Mouse (Mus musculus): Measurements from ENCODE around the gene Olfr132. TPM values are rescaled to one million over a fixed set of nuclear protein-coding genes. Genes with fewer than 3 reads are reported as not detected.
"Not testable (repeated sequence)": the region's sequence is repeated elsewhere in the genome, so short reads cannot be mapped to it uniquely, and the experiment has no call there.

Gene Olfr132
- not detected for total RNA-seq (2021)
- long read RNA-seq: 0 reads

DNA sequence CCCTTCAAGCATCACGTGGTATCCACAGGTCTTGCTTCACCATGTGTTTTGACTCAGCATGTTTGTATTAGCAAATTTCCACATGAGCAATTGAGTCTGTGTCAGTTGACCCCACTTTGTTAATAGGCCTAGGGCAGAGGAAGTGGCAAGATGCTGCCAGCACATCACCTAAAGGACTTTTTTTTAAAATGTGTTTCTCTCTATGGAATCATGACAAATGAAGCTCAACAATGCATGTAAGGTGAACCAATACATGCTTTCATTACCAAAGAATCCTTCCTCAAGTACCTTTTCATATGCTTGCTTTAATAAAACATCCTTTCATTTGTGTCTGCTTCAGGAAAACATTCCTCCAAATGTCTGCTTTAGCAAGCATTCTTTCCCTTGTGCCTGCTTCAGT is at the start of gene Olfr132:
Gene Olfr132 (minus strand): TSS at position 101 of the 400 bp plus-strand sequence.
- DNase-seq (ENCODE audit: low spot score in 2 of 2): no peak

DNA sequence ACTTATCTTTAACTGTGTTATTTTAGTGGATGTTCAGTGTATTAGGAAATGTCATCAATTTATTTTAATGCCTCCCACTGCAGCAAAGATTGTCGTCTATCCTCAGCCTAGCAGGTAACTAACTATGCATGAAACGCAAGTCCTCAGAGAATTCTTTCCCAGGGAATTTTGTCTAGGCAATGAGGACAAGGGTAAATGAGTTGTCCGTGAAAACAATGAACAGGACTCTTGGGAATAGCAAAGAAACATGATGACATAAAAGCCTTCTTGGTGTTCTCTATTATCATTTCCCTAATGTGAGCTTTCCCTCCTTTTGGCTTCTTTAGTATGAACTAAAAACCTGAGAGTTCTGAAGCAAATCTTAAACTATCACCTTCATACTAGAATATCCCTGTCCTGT is 36.8 kb upstream of the Olfr132 start, which contains the start of gene Olfr134:
Gene Olfr134 (plus strand): TSS at position 301 of the 400 bp plus-strand sequence.
- DNase-seq (ENCODE audit: low spot score in 2 of 2): no peak

DNA sequence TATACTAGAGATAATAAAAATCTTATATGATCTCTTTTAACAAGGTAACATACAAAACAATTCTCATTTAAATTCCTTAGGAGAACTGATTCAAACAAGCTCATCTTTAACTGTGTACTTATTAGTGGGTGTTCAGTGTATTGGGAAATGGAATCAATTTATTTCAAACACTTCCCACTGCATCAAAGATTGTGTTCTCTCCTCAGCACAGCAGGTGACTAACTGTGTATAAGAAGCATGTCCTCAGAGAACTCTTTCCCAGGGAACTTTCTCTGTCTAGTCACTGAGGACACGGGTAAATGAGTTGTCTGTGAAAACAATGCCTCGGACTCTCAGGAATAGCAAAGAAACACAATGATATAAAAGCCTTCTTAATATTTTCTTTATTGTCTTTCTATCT is 10.7 kb upstream of the Olfr132 start, which contains the start of gene Olfr133:
Gene Olfr133 (plus strand): TSS at position 301 of the 400 bp plus-strand sequence.
- no peak for DNase-seq (ENCODE audit: low spot score in 2 of 2)

DNA sequence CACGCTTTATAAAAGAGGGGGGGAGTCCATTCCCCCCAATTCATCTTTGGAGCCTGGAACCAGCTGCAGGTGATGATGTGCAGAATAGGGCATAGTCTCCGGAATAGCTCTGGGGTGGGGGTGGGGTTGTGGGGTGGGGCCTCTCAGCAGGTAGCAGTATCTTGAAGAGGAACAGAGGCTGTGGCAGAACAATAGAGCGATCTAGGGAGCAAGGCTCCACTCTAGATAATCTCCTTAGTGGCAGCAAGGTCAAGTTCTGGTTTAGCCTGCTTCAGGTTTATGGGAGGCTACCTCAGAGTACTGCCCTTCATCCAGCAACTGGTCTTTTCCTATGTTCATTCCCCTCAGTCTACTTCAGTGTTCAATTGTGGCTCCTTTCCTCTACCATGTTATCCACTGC is 9.0 kb downstream of the Olfr132 start:
- not testable (repeated sequence) for DNase-seq (ENCODE audit: low spot score in 2 of 2)

DNA sequence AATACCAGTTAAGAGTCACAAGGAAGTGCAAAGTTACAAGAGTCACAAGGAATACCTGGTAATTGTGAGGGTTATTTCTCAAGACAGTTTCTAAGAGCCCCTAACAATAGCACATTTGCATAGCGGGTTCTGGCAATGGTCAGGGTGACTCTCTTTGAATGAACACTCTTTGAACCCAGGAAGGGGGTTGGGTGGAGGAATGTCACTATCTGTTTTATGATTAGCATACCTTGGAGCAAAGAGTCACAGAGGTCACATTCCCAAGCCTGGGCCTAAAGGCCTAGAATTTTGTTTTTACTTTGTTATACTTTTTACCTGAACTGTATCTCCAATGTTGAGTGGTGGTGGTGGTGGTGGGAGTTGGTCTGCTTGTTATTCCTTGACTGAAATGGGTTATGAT is 10.1 kb downstream of the Olfr132 start:
- DNase-seq (ENCODE audit: low spot score in 2 of 2): not testable (repeated sequence)

DNA sequence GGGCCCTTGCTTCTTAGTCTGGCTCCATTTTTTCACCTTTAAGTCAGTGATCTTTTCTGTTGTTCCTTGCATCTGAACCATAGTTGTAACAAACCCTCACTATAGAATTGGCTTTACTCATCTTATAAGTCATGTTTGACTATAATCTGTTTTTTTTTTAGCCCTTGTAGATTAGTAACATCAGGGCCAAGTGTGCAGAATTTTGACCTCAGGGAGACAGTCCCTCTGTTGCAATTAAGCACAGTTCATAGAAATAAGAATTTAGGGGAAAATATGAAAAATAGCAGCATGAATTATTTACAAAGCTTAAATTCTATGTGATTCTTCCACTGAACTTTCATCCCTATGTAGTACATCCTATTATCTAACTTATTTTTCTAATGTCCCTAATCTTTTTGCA is 45.7 kb downstream of the Olfr132 start, which contains the start of gene Olfr131:
Gene Olfr131 (minus strand): TSS at position 101 of the 400 bp plus-strand sequence.
- no peak for DNase-seq (ENCODE audit: low spot score in 2 of 2)

DNA sequence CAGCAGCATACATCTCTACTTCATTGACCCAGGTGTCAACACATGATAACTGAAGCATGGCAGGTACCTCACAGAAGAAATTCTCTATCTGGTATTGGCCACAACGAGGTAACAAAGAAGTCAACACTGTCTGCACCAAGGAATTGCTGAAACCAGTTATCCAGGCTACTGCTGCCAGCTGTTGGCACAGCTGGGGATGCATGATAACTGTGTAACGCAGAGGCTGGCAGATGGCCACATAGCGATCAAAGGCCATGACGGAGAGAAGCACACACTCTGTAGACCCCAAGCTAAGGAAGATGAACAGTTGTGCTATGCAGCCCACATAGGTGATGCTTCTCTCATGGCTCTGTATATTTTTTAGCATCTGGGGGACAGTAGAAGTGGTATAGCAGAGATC is 52.0 kb downstream of the Olfr132 start:
- DNase-seq (ENCODE audit: low spot score in 2 of 2): no peak

Other genes starting within 250 kb of the Olfr132 start
- gene Olfr127, start 234.1 kb downstream of the Olfr132 start, total RNA-seq (2021): not detected
- gene Olfr128, start 214.0 kb downstream of the Olfr132 start, total RNA-seq (2021): not detected
- gene Olfr761, start 181.4 kb downstream of the Olfr132 start, total RNA-seq (2021): not detected
- not detected for gene Olfr129, start 74.4 kb downstream of the Olfr132 start, total RNA-seq (2021)
- not detected for gene Olfr130, start 70.6 kb downstream of the Olfr132 start, total RNA-seq (2021)
- not detected for gene Olfr131, start 45.8 kb downstream of the Olfr132 start, total RNA-seq (2021)
- gene Olfr133, start 10.8 kb upstream of the Olfr132 start, total RNA-seq (2021): not detected
- not detected for gene Olfr134, start 36.9 kb upstream of the Olfr132 start, total RNA-seq (2021)
- gene Olfr135, start 69.8 kb upstream of the Olfr132 start, total RNA-seq (2021): not detected
- gene Olfr138, start 126.5 kb upstream of the Olfr132 start, total RNA-seq (2021): not detected
- gene Olfr137, start 173.0 kb upstream of the Olfr132 start, total RNA-seq (2021): not detected
- gene Olfr136, start 195.3 kb upstream of the Olfr132 start, total RNA-seq (2021): not detected